Mouse (Mus musculus) liver, adult 2 months (tissue): ENCODE measurements around the gene Slc7a3. TPM values are rescaled to one million over a fixed set of nuclear protein-coding genes. Genes with fewer than 3 reads are reported as not detected.

Experiments used
- DNase-seq: peaks from one replicate; pipeline ENCODE4 v3.0.0-alpha.2; 2011; ENCODE audit warnings: low read depth, low spot score; ENCODE audit errors: extremely low read depth
- H3K27ac ChIP-seq: fragments of 200-500 bp; replicated peaks from 2 replicates; pipeline ENCODE4 v1.5.1; 2012; ENCODE audit warnings: low read depth, mild to moderate bottlenecking, control low read depth, inconsistent platforms, low read length; ENCODE audit not compliant: insufficient read depth
- H3K27me3 ChIP-seq: fragments of 200-500 bp; 2 replicates; pipeline ENCODE4 v1.6.1; 2012; ENCODE audit warnings: mild to moderate bottlenecking, moderate library complexity, low read length, inconsistent platforms; ENCODE audit not compliant: control insufficient read depth, insufficient read depth
- H3K36me3 ChIP-seq: fragments of 200-500 bp; 2 replicates; pipeline ENCODE4 v1.6.1; 2012; ENCODE audit warnings: low read length, inconsistent platforms; ENCODE audit not compliant: control insufficient read depth, insufficient read depth
- H3K4me1 ChIP-seq: fragments of 200-500 bp; 2 replicates; pipeline ENCODE4 v1.6.1; 2011; ENCODE audit warnings: low read length; ENCODE audit not compliant: control insufficient read depth, insufficient read depth
- H3K4me3 ChIP-seq: fragments of 200-500 bp; 2 replicates; pipeline ENCODE4 v1.5.1; 2011; ENCODE audit warnings: low read depth, mild to moderate bottlenecking, control low read depth, low read length, moderate library complexity; ENCODE audit not compliant: insufficient read depth
- H3K79me2 ChIP-seq: fragments of 200-500 bp; 2 replicates; pipeline ENCODE4 v1.6.1; 2012; ENCODE audit warnings: inconsistent platforms, mild to moderate bottlenecking, low read length, moderate library complexity; ENCODE audit not compliant: control insufficient read depth, insufficient read depth
- H3K9ac ChIP-seq: fragments of 200-500 bp; 2 replicates; pipeline ENCODE4 v1.6.1; 2012; ENCODE audit warnings: low read depth, mild to moderate bottlenecking, control low read depth, inconsistent platforms, low read length
- CTCF ChIP-seq: fragments of 200-500 bp; IDR thresholded peaks from 2 replicates; pipeline ENCODE4 v1.5.1; 2011; ENCODE audit warnings: low read depth, low read length, control low read depth
- POLR2A ChIP-seq: fragments of 200-500 bp; IDR thresholded peaks from 2 replicates; pipeline ENCODE4 v1.6.1; 2011; ENCODE audit warnings: low read length, control low read depth; ENCODE audit not compliant: insufficient read depth; ENCODE audit errors: extremely low read depth
- WGBS: fragments of 180-500 bp; shearing (Covaris S2); methylation state at CpG from one replicate; pipeline ENCODE4 v1.1.7; 2018; 5-methylcytosine and 5-hydroxymethylcytosine counted together
- polyA plus RNA-seq: library from polyadenylated mRNA; depleted of rRNA; stranded (reverse); fragments of >200 nt; gene quantifications from 2 replicates; pipeline ENCODE4 v1.2.3, GENCODE M21; 2012; rRNA removed
- total RNA-seq: library from RNA; depleted of rRNA; stranded (reverse); fragments of >200 nt; gene quantifications from 2 replicates; pipeline ENCODE4 v1.2.3, GENCODE M21; 2014; rRNA removed

The Slc7a3 gene
- total RNA-seq = 0.07 TPM in 1 of 2 replicates, not detected in the other
- polyA plus RNA-seq = 0.04 TPM in 1 of 2 replicates, not detected in the other

GRCm38 (mm10) chrX:101085920-101086319 lies at the start of gene Slc7a3:
Slc7a3 (minus strand) TSS chrX:101086020.
- no peak within 1 kb of the TSS for H3K4me3 ChIP-seq
- H3K9ac ChIP-seq = no peak within 1 kb of the TSS
- WGBS = 31% methylated on average over 11 of the region's 11 CpGs
- H3K79me2 ChIP-seq = no peaks in the 10 kb centered on the region
- no peaks in the 10 kb centered on the region for H3K4me1 ChIP-seq
- H3K27me3 ChIP-seq = no peaks in the 10 kb centered on the region
- DNase-seq = no peak
- no peaks in the 10 kb centered on the region for H3K36me3 ChIP-seq
- TF ChIP-seq POLR2A (no peak), CTCF (no peak)
- no peak within 1 kb of the TSS for H3K27ac ChIP-seq

- no peak overlapping the region for H3K9ac ChIP-seq
- 34% methylated on average over 12 of the region's 12 CpGs for WGBS
Observed at GRCm38 (mm10) chrX:101131992-101132791, 46.4 kb upstream of the Slc7a3 start.

DNA sequence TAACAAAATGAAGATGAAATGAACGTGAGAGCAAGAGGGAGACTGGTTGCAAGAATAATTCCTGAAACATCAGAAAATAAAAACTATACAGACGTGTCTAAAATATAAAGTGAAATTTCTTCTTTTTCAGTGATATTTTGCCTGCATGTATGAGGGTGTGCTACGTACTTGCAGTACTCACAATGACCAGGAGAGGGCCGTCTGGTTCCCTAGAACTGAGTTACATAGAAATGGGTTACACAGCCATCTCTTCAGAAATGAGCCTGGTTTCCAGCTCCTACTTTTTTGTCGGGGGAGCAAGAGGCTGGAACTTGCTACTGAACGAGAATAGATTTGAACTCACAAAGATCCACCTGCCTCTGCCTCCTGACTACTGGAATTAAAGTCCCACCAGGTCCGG lies 45.2 kb upstream of the Slc7a3 start:
- TF ChIP-seq POLR2A (no peak), CTCF (no peak; the same call in 1 of the 2 replicates)
- no peak overlapping the region for H3K27ac ChIP-seq
- DNase-seq = peak; percentile 40
- H3K27me3 ChIP-seq = no peaks in the 10 kb centered on the region
- WGBS = 26% methylated on average over 7 of the region's 7 CpGs
- H3K9ac ChIP-seq = no peak overlapping the region
- H3K36me3 ChIP-seq = no peaks in the 10 kb centered on the region
- no peaks in the 10 kb centered on the region for H3K79me2 ChIP-seq
- H3K4me3 ChIP-seq = no peak overlapping the region
- H3K4me1 ChIP-seq = no peaks in the 10 kb centered on the region

More at GRCm38 (mm10) chrX:101131992-101132791, 46.4 kb upstream of the Slc7a3 start:
- H3K27ac ChIP-seq = no peak overlapping the region
- peak; percentile 35 for DNase-seq
- H3K4me1 ChIP-seq = no peaks in the 10 kb centered on the region
- TF ChIP-seq CTCF (peak; percentile 44; the same call in 1 of the 2 replicates), POLR2A (no peak)
- no peaks in the 10 kb centered on the region for H3K36me3 ChIP-seq
- H3K27me3 ChIP-seq = no peaks in the 10 kb centered on the region
- peak overlapping the region; percentile 41; the same call in 1 of the 2 replicates for H3K4me3 ChIP-seq
- no peaks in the 10 kb centered on the region for H3K79me2 ChIP-seq

GRCm38 (mm10) chrX:101128559-101128958 lies 42.7 kb upstream of the Slc7a3 start:
- Histone ChIP-seq H3K27ac (no peak overlapping the region), H3K79me2 (no peaks in the 10 kb centered on the region), H3K36me3 (no peaks in the 10 kb centered on the region), H3K9ac (no peak overlapping the region), H3K27me3 (no peaks in the 10 kb centered on the region), H3K4me1 (no peaks in the 10 kb centered on the region), H3K4me3 (no peak overlapping the region)
- 83% methylated on average over 2 of the region's 2 CpGs for WGBS
- no peak for TF ChIP-seq CTCF
- no peak for TF ChIP-seq POLR2A
- no peak for DNase-seq

- Histone ChIP-seq H3K27ac (no peak overlapping the region), H3K79me2 (no peaks in the 10 kb centered on the region), H3K36me3 (no peaks in the 10 kb centered on the region), H3K4me3 (no peak overlapping the region), H3K9ac (no peak overlapping the region), H3K4me1 (no peaks in the 10 kb centered on the region), H3K27me3 (no peaks in the 10 kb centered on the region)
- TF ChIP-seq CTCF (no peak), POLR2A (no peak)
- 77% methylated on average over 2 of the region's 2 CpGs for WGBS
- no peak for DNase-seq
Observed at GRCm38 (mm10) chrX:101126977-101127376, 41.2 kb upstream of the Slc7a3 start.

DNA sequence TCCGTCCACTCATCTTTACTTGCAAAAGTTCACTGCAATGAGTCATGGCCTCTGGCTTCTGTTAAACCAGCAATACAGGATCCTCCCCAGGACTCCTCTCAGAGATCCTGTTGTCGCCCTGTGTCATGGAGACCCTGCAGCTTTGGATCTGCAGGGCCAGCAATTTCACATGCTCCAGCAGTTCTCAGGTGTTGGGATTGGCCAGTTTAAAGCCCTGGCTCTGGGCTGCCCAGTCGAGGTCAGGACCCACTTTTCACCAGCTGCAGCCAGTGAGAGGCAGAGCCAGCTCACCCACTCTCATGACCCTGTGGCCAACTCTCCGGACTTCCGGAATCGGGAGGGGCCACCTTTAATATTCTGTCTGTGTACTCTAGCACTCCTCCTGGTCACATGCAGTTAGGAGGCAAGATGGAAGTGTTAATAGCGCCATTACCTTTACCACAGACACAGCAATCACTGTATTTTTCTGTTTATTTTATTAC lies 40.7 kb upstream of the Slc7a3 start:
- 67% methylated on average over 7 of the region's 7 CpGs for WGBS
- no peak for DNase-seq
- no peak overlapping the region for H3K4me3 ChIP-seq
- TF ChIP-seq CTCF = no peak
- no peak for TF ChIP-seq POLR2A
- H3K36me3 ChIP-seq = no peaks in the 10 kb centered on the region
- H3K27ac ChIP-seq = no peak overlapping the region
- H3K9ac ChIP-seq = no peak overlapping the region
- H3K4me1 ChIP-seq = no peaks in the 10 kb centered on the region
- no peaks in the 10 kb centered on the region for H3K27me3 ChIP-seq
- H3K79me2 ChIP-seq = no peaks in the 10 kb centered on the region
